Mouse (Mus musculus) lung, postnatal 0 days (tissue): Measurements from ENCODE around the gene St3gal3.

ENCODE experiments used
- CTCF ChIP-seq: IDR thresholded peaks from 2 replicates; pipeline ENCODE4 v1.5.1; 2016; ENCODE audit warnings: antibody characterized with exemption, mild to moderate bottlenecking
- EP300 ChIP-seq: IDR thresholded peaks from 2 replicates; pipeline ENCODE4 v1.6.1; 2016; ENCODE audit warnings: antibody characterized with exemption, mild to moderate bottlenecking, control low read depth

DNA sequence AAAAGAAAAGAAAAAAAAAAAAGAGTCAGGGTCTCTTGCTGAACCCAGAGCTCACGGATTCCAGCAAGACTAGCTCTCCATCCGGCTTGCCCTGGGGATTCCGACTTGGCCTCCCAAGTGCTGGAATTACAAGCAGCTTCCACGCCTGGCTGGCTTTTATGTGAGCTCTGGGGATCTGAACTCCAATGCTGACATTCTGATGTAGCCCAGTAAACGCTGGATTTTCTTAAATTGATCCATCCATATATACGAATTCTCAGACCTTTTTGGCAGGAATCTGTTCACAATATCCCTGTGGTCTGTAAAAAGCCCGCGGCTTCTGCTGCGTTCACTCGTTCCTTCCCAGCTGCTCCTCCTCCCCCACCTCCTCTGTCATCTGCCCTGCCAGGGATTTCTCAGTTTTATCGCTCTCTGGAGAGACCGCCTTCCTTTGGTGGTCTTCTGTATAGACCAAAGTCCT is 57.4 kb downstream of the St3gal3 start:
- no peak for TF ChIP-seq CTCF
- TF ChIP-seq EP300, result no peak
